Comparison of ENCODE assay signal across 12 mouse cellular contexts in the genomic region with DNA sequence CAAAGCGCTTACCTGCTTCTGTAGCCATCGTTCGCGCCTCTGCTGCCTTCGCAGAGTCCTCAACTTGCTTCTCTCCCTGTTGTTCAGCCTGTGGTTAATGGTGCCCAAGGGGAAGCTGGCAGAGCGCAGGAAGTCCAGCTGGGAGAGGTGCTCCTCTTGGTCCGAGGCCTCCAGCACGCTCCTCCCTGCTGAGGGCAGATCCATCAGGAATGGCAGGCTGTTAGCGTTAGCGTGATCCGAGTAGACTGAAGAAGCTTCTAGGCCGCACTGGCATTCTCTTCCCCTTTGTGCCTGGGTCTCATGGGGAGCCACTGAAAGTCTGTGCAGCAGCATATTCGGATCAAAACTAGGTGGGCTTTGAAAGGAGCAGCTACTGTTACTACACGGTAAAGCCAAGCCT. TPM values are rescaled to one million over a fixed set of nuclear protein-coding genes. Genes with fewer than 3 reads are reported as not detected.
DNase-seq lines count a peak whose midpoint lies in the region; ATAC-seq and TF ChIP-seq lines count a peak whose summit lies in the region.
"Had no signal": no experiment of that assay in that cellular context is flagged by ENCODE, and none has a peak within 500 bp of the region (broad histone marks: within the 10 kb centered on the region; RNA-seq: fewer than 3 reads in every experiment).

No protein-coding gene starts in this region.

- peak; percentile 16 for DNase-seq in retina, postnatal 1 day
- no peak for DNase-seq in retina, embryonic 14.5 days (ENCODE audit: low spot score)
- no peak for DNase-seq in forebrain, embryonic 11.5 days (ENCODE audit: low spot score)
- peak; percentile 20 for DNase-seq in midbrain, postnatal 0 days (ENCODE audit: low spot score)
- DNase-seq in kidney, adult 2 months: no peak
- no peak for DNase-seq in lung, postnatal 25 days (ENCODE audit: low spot score)
- no peak for DNase-seq in urinary bladder, postnatal 36 days (ENCODE audit: low spot score in 2 of 2)
- DNase-seq: heart, adult 2 months; lung, postnatal 36 days; right cerebral cortex, postnatal 25 days had no signal

- ATAC-seq in forebrain, embryonic 11.5 days (replicated peaks; ENCODE audit: low FRiP score): 0 out of 2 replicates have a peak, but pooled peaks have one; percentile 19
- no peak for ATAC-seq in hindbrain, embryonic 13.5 days (ENCODE audit: low FRiP score)
- ATAC-seq in midbrain, postnatal 0 days (ENCODE audit: low FRiP score): no peak

- no peak overlapping the region for H3K9ac ChIP-seq in forebrain, embryonic 11.5 days (ENCODE audit: low read length)
- H3K9ac ChIP-seq in hindbrain, embryonic 13.5 days: peak overlapping the region; percentile 35; the same call in 1 of the 2 replicates
- peak overlapping the region; percentile 24; the same call in 1 of the 2 replicates for H3K9ac ChIP-seq in midbrain, postnatal 0 days (replicated peaks; ENCODE audit: low read length, poor library complexity, severe bottlenecking)

- 89% methylated on average over 14 of the region's 14 CpGs for WGBS in forebrain, embryonic 11.5 days
- 66% methylated on average over 14 of the region's 14 CpGs for whole genome bisulfite sequencing in hindbrain, embryonic 13.5 days
- 65% methylated on average over 14 of the region's 14 CpGs for WGBS in midbrain, postnatal 0 days
- 91% methylated on average over 14 of the region's 14 CpGs for WGBS in kidney, adult 2 months

- TF ChIP-seq POLR2A in kidney, adult 2 months (IDR thresholded peaks at IDR 0.05; ENCODE audit: low read depth, low read length): no peak

- no peaks in the 10 kb centered on the region for H3K9me3 ChIP-seq in forebrain, embryonic 11.5 days (ENCODE audit: control insufficient read depth, low read length)
- no peaks in the 10 kb centered on the region for H3K9me3 ChIP-seq in hindbrain, embryonic 13.5 days
- H3K9me3 ChIP-seq in midbrain, postnatal 0 days (ENCODE audit: low read length): no peaks in the 10 kb centered on the region
- H3K9me3 ChIP-seq: G1E had no signal

- no peak for TF ChIP-seq CTCF in midbrain, postnatal 0 days (IDR thresholded peaks at IDR 0.05)
- no peak for TF ChIP-seq CTCF in kidney, adult 2 months (conservative IDR thresholded peaks at IDR 0.05; ENCODE audit: insufficient read depth, insufficient read length, low read depth, low read length)

- H3K27ac ChIP-seq in forebrain, embryonic 11.5 days (ENCODE audit: low read depth, low read length): peak overlapping the region; percentile 60; the same call in 1 of the 2 replicates
- H3K27ac ChIP-seq in hindbrain, embryonic 13.5 days: peak overlapping the region; percentile 79
- H3K27ac ChIP-seq in midbrain, postnatal 0 days (ENCODE audit: low read depth, low read length): peak overlapping the region; percentile 72
- no peak overlapping the region for H3K27ac ChIP-seq in kidney, adult 2 months (ENCODE audit: insufficient read depth, low read depth, low read length)
- H3K27ac ChIP-seq: heart, adult 2 months had no signal

- H3K36me3 ChIP-seq in forebrain, embryonic 11.5 days (ENCODE audit: control insufficient read depth, insufficient read depth, low read length): no peaks in the 10 kb centered on the region
- H3K36me3 ChIP-seq in hindbrain, embryonic 13.5 days: peaks cover 14% of the 10 kb centered on the region
- H3K36me3 ChIP-seq in midbrain, postnatal 0 days (ENCODE audit: insufficient read depth, low read length): 0 out of 2 replicates have a peak, but pooled peaks cover 3% of the 10 kb centered on the region
- H3K36me3 ChIP-seq in kidney, adult 2 months (ENCODE audit: control insufficient read depth, insufficient read depth, low read length): no peaks in the 10 kb centered on the region
- H3K36me3 ChIP-seq: G1E had no signal

- H3K4me1 ChIP-seq in forebrain, embryonic 11.5 days (replicated peaks; ENCODE audit: control insufficient read depth, insufficient read depth, low read length): peaks cover 5% of the 10 kb centered on the region; the same call in 1 of the 2 replicates
- H3K4me1 ChIP-seq in hindbrain, embryonic 13.5 days (replicated peaks): peaks cover 12% of the 10 kb centered on the region
- H3K4me1 ChIP-seq in midbrain, postnatal 0 days (ENCODE audit: insufficient read depth, low read length): no peaks in the 10 kb centered on the region; the same call in 1 of the 2 replicates
- H3K4me1 ChIP-seq in kidney, adult 2 months (ENCODE audit: control insufficient read depth, insufficient read depth, low read length): no peaks in the 10 kb centered on the region

- H3K4me2 ChIP-seq in forebrain, embryonic 11.5 days (ENCODE audit: low read depth, low read length, severe bottlenecking): no peak overlapping the region
- H3K4me2 ChIP-seq in hindbrain, embryonic 13.5 days: peak overlapping the region; percentile 39
- H3K4me2 ChIP-seq in midbrain, postnatal 0 days (ENCODE audit: low read depth, low read length, poor library complexity, severe bottlenecking): peak overlapping the region; percentile 32

- H3K4me3 ChIP-seq in forebrain, embryonic 11.5 days (ENCODE audit: low read depth, low read length): no peak overlapping the region
- peak overlapping the region; percentile 12; the same call in 1 of the 2 replicates for H3K4me3 ChIP-seq in hindbrain, embryonic 13.5 days
- H3K4me3 ChIP-seq in midbrain, postnatal 0 days (ENCODE audit: low read depth, low read length): peak overlapping the region; percentile 18; the same call in 1 of the 2 replicates
- H3K4me3 ChIP-seq in kidney, adult 2 months (ENCODE audit: insufficient read depth, low read depth, low read length): no peak overlapping the region
- H3K4me3 ChIP-seq: heart, adult 2 months had no signal

- H3K27me3 ChIP-seq in forebrain, embryonic 11.5 days (ENCODE audit: control insufficient read depth, insufficient read depth, low read length): no peaks in the 10 kb centered on the region
- H3K27me3 ChIP-seq in hindbrain, embryonic 13.5 days: no peaks in the 10 kb centered on the region
- H3K27me3 ChIP-seq in midbrain, postnatal 0 days (ENCODE audit: insufficient read depth, low read length): no peaks in the 10 kb centered on the region
- H3K27me3 ChIP-seq in kidney, adult 2 months (replicated peaks; ENCODE audit: control insufficient read depth, insufficient read depth, low read length): no peaks in the 10 kb centered on the region

RNA-seq across cellular contexts. Expression of gene Rnf180, which starts 45.0 kb away (rescaled TPM):
- polyA plus RNA-seq in forebrain, embryonic 11.5 days (2014; fragmentation: Nextera tagmentation; extraction: Ambion mirVana): 10.7 and 11.3 TPM in 2 replicates
- 25.2 and 27.1 TPM in 2 replicates for polyA plus RNA-seq in hindbrain, embryonic 13.5 days (2015; fragmentation: Nextera tagmentation; extraction: Ambion mirVana)
- total RNA-seq in midbrain, postnatal 0 days (2014; rRNA removed): 34.4 and 47.1 TPM in 2 replicates
- polyA plus RNA-seq in midbrain, postnatal 0 days (2015; fragmentation: Nextera tagmentation; extraction: Ambion mirVana): 42.7 and 44.7 TPM in 2 replicates
- polyA plus RNA-seq in kidney, adult 2 months (2012; rRNA removed): 0.72 TPM in 2 replicates
- polyA plus RNA-seq: G1E had no signal

Comparison
In these comparisons a context has a peak if more than half of its experiments do, and no peak if none do; other contexts are left out.
1. DNase-seq: peak in retina, postnatal 1 day (single experiment) and midbrain, postnatal 0 days (single experiment); none in retina, embryonic 14.5 days (single experiment), forebrain, embryonic 11.5 days (single experiment), kidney, adult 2 months (single experiment), lung, postnatal 25 days (single experiment) and urinary bladder, postnatal 36 days (0 of 2).
2. H3K4me3 ChIP-seq: peak in hindbrain, embryonic 13.5 days (single experiment) and midbrain, postnatal 0 days (single experiment); none in forebrain, embryonic 11.5 days (single experiment) and kidney, adult 2 months (single experiment).